Mouse (Mus musculus) midbrain, embryonic 13.5 days (tissue): ENCODE results near the gene Dnm2. TPM values are rescaled to one million over a fixed set of nuclear protein-coding genes. Genes with fewer than 3 reads are reported as not detected.
"Not testable (repeated sequence)": the region's sequence is repeated elsewhere in the genome, so short reads cannot be mapped to it uniquely, and the experiment has no call there.

ENCODE experiments used
- ATAC-seq: fragments of 200-750 bp; cut with Nextera tagmentation; 2 replicates; pipeline ENCODE4 v1.8.0; 2017; ENCODE audit warnings: mild to moderate bottlenecking, moderate TSS enrichment, moderate library complexity
- H3K27ac ChIP-seq: fragments of 300-500 bp; sonication (generic); 2 replicates; pipeline ENCODE4 v1.5.1; 2015; ENCODE audit warnings: inconsistent platforms, mild to moderate bottlenecking, moderate library complexity
- H3K27me3 ChIP-seq: fragments of 300-500 bp; sonication (generic); 2 replicates; pipeline ENCODE4 v1.6.1; 2015; ENCODE audit warnings: mild to moderate bottlenecking, inconsistent platforms
- H3K36me3 ChIP-seq: fragments of 300-500 bp; sonication (generic); 2 replicates; pipeline ENCODE4 v1.6.1; 2015; ENCODE audit warnings: mild to moderate bottlenecking, inconsistent platforms
- H3K4me1 ChIP-seq: fragments of 300-500 bp; sonication (generic); replicated peaks from 2 replicates; pipeline ENCODE4 v1.6.1; 2015; ENCODE audit warnings: inconsistent platforms
- H3K4me2 ChIP-seq: fragments of 300-500 bp; sonication (generic); replicated peaks from 2 replicates; pipeline ENCODE4 v1.6.1; 2015; ENCODE audit warnings: moderate library complexity, mild to moderate bottlenecking, inconsistent platforms
- H3K4me3 ChIP-seq: fragments of 300-500 bp; sonication (generic); replicated peaks from 2 replicates; pipeline ENCODE4 v1.5.1; 2015; ENCODE audit warnings: mild to moderate bottlenecking, inconsistent platforms
- H3K9ac ChIP-seq: fragments of 300-500 bp; sonication (generic); replicated peaks from 2 replicates; pipeline ENCODE4 v1.6.1; 2015; ENCODE audit warnings: mild to moderate bottlenecking, inconsistent platforms
- H3K9me3 ChIP-seq: fragments of 300-500 bp; sonication (generic); 2 replicates; pipeline ENCODE4 v1.6.1; 2016; ENCODE audit warnings: mild to moderate bottlenecking, inconsistent platforms
- WGBS: fragments of 180-500 bp; shearing (Covaris S2); methylation state at CpG from one replicate; pipeline ENCODE4 v1.1.7; 2015; 5-methylcytosine and 5-hydroxymethylcytosine counted together
- polyA plus RNA-seq: library from polyadenylated mRNA; unstranded; fragments of >200 nt; fragmentation: Nextera tagmentation; extraction: Ambion mirVana; gene quantifications from 2 replicates; pipeline ENCODE4 v1.2.1, GENCODE M21; 2015

Dnm2 gene
- polyA plus RNA-seq, 1 experiment from 2014 or later = 66.9 TPM

- not testable (repeated sequence) for H3K27me3 ChIP-seq, H3K4me3 ChIP-seq, ATAC-seq, H3K9me3 ChIP-seq, H3K36me3 ChIP-seq, H3K4me2 ChIP-seq, H3K27ac ChIP-seq, H3K9ac ChIP-seq
- peaks cover 11% of the 10 kb centered on the region for H3K4me1 ChIP-seq
- 92% methylated on average over 2 of the region's 2 CpGs for WGBS
Measured at GRCm38 (mm10) chr9:21542001-21542400, 117.3 kb downstream of the Dnm2 start.

- peak; percentile 45 for ATAC-seq
- 1% methylated on average over 9 of the region's 9 CpGs for WGBS
- H3K9ac ChIP-seq = peak overlapping the region; percentile 67
- H3K4me2 ChIP-seq = peak overlapping the region; percentile 67
- 0 out of 2 replicates have a peak, but pooled peaks cover 8% of the 10 kb centered on the region for H3K36me3 ChIP-seq
- H3K4me3 ChIP-seq = peak overlapping the region; percentile 81
- H3K27me3 ChIP-seq = no peaks in the 10 kb centered on the region
- H3K9me3 ChIP-seq = no peaks in the 10 kb centered on the region
- H3K27ac ChIP-seq = peak overlapping the region; percentile 99
- peaks cover 32% of the 10 kb centered on the region for H3K4me1 ChIP-seq
Measured at GRCm38 (mm10) chr9:21545351-21545915, 120.7 kb downstream of the Dnm2 start.

- WGBS = under 1% methylated on average over 65 of the region's 67 CpGs
- Histone ChIP-seq H3K36me3 (peaks cover 14% of the 10 kb centered on the region), H3K27ac (peak overlapping the region; percentile 99), H3K4me3 (peak overlapping the region; percentile 81), H3K9me3 (no peaks in the 10 kb centered on the region), H3K4me1 (peaks cover 36% of the 10 kb centered on the region), H3K4me2 (peak overlapping the region; percentile 67), H3K27me3 (no peaks in the 10 kb centered on the region), H3K9ac (peak overlapping the region; percentile 67)
- peak; percentile 94 for ATAC-seq
Measured at GRCm38 (mm10) chr9:21545916-21546788, 121.4 kb downstream of the Dnm2 start.

GRCm38 (mm10) chr9:21546789-21547074 lies 122.0 kb downstream of the Dnm2 start, which contains the start of gene Carm1:
TSS of gene Carm1 (plus strand) at chr9:21546894.
- H3K27me3 ChIP-seq = no peaks in the 10 kb centered on the region
- H3K27ac ChIP-seq = peak within 1 kb of the TSS; percentile 99
- H3K4me3 ChIP-seq = peak within 1 kb of the TSS; percentile 81
- peak; percentile 67 for ATAC-seq
- 2% methylated on average over 42 of the region's 52 CpGs for WGBS
- no peaks in the 10 kb centered on the region for H3K9me3 ChIP-seq
- H3K4me2 ChIP-seq = peak within 1 kb of the TSS; percentile 67
- H3K36me3 ChIP-seq = peaks cover 17% of the 10 kb centered on the region
- H3K9ac ChIP-seq = peak within 1 kb of the TSS; percentile 98
- H3K4me1 ChIP-seq = peaks cover 39% of the 10 kb centered on the region

- ATAC-seq = peak; percentile 64
- WGBS = under 1% methylated on average over 58 of the region's 66 CpGs
- Histone ChIP-seq H3K9me3 (no peaks in the 10 kb centered on the region), H3K4me1 (peaks cover 39% of the 10 kb centered on the region), H3K27ac (peak overlapping the region; percentile 99), H3K4me3 (peak overlapping the region; percentile 81), H3K36me3 (peaks cover 17% of the 10 kb centered on the region), H3K27me3 (no peaks in the 10 kb centered on the region), H3K4me2 (peak overlapping the region; percentile 67), H3K9ac (peak overlapping the region; percentile 98)
Measured at GRCm38 (mm10) chr9:21547075-21547941, 122.6 kb downstream of the Dnm2 start.

- H3K4me3 ChIP-seq = no peak overlapping the region
- H3K4me2 ChIP-seq = no peak overlapping the region
- no peaks in the 10 kb centered on the region for H3K9me3 ChIP-seq
- H3K36me3 ChIP-seq = peaks cover 34% of the 10 kb centered on the region
- 0 out of 2 replicates have a peak overlapping the region, but pooled peaks have one; percentile 14 for H3K9ac ChIP-seq
- no peak overlapping the region for H3K27ac ChIP-seq
- WGBS = 93% methylated on average over 2 of the region's 2 CpGs
- H3K27me3 ChIP-seq = no peaks in the 10 kb centered on the region
- H3K4me1 ChIP-seq = peaks cover 27% of the 10 kb centered on the region
- no peak for ATAC-seq
Measured at GRCm38 (mm10) chr9:21551049-21551448, 126.3 kb downstream of the Dnm2 start.

GRCm38 (mm10) chr9:21553607-21554273 lies 129.0 kb downstream of the Dnm2 start:
- no peaks in the 10 kb centered on the region for H3K9me3 ChIP-seq
- H3K4me1 ChIP-seq = peaks cover 32% of the 10 kb centered on the region
- no peaks in the 10 kb centered on the region for H3K27me3 ChIP-seq
- H3K36me3 ChIP-seq = peaks cover 41% of the 10 kb centered on the region
- no peak overlapping the region for H3K4me2 ChIP-seq
- no peak for ATAC-seq
- no peak overlapping the region for H3K9ac ChIP-seq
- 92% methylated on average over 6 of the region's 6 CpGs for WGBS
- no peak overlapping the region for H3K4me3 ChIP-seq
- no peak overlapping the region for H3K27ac ChIP-seq

- Histone ChIP-seq H3K4me3 (no peak overlapping the region), H3K36me3 (peaks cover 38% of the 10 kb centered on the region), H3K4me2 (no peak overlapping the region), H3K27ac (no peak overlapping the region), H3K9ac (no peak overlapping the region), H3K4me1 (peaks cover 22% of the 10 kb centered on the region), H3K9me3 (no peaks in the 10 kb centered on the region), H3K27me3 (no peaks in the 10 kb centered on the region)
- no peak for ATAC-seq
- WGBS = 79% methylated on average over 6 of the region's 6 CpGs
Measured at GRCm38 (mm10) chr9:21555198-21555742, 130.6 kb downstream of the Dnm2 start.

- ATAC-seq = no peak
- Histone ChIP-seq H3K36me3 (peaks cover 36% of the 10 kb centered on the region), H3K4me3 (no peak overlapping the region), H3K9ac (0 out of 2 replicates have a peak overlapping the region, but pooled peaks have one; percentile 28), H3K4me2 (no peak overlapping the region), H3K9me3 (no peaks in the 10 kb centered on the region), H3K27ac (no peak overlapping the region), H3K4me1 (peaks cover 14% of the 10 kb centered on the region), H3K27me3 (no peaks in the 10 kb centered on the region)
- WGBS = 92% methylated on average over 2 of the region's 2 CpGs
Measured at GRCm38 (mm10) chr9:21556996-21557395, 132.3 kb downstream of the Dnm2 start.
